Mouse (Mus musculus) bone marrow macrophage, adult 2 months (primary cell): ENCODE data around the gene Foxk1.

Source experiments
- CTCF ChIP-seq: IDR thresholded peaks from 2 replicates; pipeline ENCODE4 v1.5.1; 2012; ENCODE audit warnings: low read depth, mild to moderate bottlenecking, low read length, moderate library complexity
- POLR2A ChIP-seq: IDR thresholded peaks from 2 replicates; pipeline ENCODE4 v1.6.1; 2012; ENCODE audit warnings: mild to moderate bottlenecking, low read depth, low read length, borderline replicate concordance

DNA sequence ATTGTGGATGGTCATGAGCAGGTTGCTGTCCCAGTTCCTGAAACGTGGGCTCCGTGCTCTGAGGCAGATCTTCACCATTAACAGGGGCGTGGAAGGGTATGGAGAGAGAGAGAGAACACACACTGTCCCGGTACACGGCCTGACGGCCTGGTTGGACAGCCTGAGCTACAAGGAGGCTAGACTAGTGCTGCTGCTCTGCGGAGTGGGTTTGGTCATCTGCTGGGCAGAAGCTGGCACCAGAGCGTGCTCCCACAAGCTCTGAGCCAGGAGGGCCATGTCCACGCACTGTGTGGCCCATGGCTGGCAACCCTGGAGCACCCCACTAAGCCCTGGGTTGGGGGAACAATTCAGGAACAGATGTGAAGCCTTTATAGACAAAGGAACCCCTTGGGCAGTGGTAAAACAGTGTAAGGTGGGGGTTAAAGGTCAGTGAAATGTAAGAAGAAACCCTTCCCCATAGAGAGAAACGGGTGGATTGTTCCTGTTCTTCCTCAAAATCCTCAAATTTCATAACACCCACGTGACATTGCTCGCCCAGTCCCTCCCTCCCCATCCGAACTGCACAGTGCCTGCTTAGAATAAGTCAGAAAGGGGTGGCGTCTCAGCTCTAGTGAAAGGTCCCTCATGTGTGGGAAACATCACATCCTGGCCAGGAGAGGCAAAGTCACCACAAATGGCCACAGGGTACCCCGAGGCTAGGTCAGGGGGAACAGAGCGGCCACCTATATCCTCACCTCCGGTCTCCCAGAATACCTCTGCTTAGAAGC lies 57.7 kb downstream of the Foxk1 start:
- no peak for TF ChIP-seq CTCF
- no peak for TF ChIP-seq POLR2A
